Mouse (Mus musculus) megakaryocyte, embryonic 14.5 days (primary cell): ENCODE results near the gene Tjp1.

Experiments
- FLI1 ChIP-seq: IDR thresholded peaks from 2 replicates; pipeline ENCODE4 v1.6.1; 2012; ENCODE audit warnings: low read length, inconsistent platforms, mixed read lengths
- GATA1 ChIP-seq: IDR thresholded peaks from 3 replicates; pipeline ENCODE4 v1.6.1; 2012; ENCODE audit warnings: mixed read lengths, low read length, inconsistent platforms, borderline replicate concordance

- no peak for TF ChIP-seq GATA1
- no peak for TF ChIP-seq FLI1
Measured at GRCm38 (mm10) chr7:65422456-65422855, 105.1 kb downstream of the Tjp1 start.
